Mouse (Mus musculus): Measurements from ENCODE around the gene Oasl1. TPM values are rescaled to one million over a fixed set of nuclear protein-coding genes. Genes with fewer than 3 reads are reported as not detected.

Oasl1 gene
- total and polyA plus RNA-seq, 2 experiments = 5.8 to 16.8 TPM

DNA sequence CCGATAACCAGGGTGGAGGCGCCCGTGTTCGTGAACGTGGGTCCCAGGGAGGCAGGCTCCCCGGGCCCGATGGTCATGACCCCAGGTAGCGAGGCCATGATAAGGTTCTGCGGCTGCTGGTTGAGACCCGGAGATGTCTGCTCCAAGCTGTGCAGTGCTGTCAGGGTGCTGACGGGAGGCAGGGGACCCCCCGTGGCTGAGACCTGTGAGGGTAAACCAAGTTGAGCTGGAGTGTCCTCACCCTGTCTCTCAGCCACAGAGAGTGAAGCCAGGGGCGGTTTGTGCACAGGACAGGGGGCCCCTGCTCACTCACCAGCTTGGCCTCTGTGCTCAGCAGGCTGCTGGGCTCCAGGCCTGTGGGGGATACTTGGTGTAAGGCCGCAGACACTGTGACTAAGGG, 30.3 kb downstream of the Oasl1 start:
- WGBS = 91% methylated on average over 14 of the region's 14 CpGs
- H3K4me1 ChIP-seq (ENCODE audit: control insufficient read depth, insufficient read depth, low read length) = peaks cover 14% of the 10 kb centered on the region
- TF ChIP-seq CTCF (IDR thresholded peaks at IDR 0.05; ENCODE audit: low read depth, low read length) = no peak
- no peak for TF ChIP-seq POLR2A (IDR thresholded peaks at IDR 0.05; ENCODE audit: extremely low read depth, insufficient read depth, low read length)

GRCm38 (mm10) chr5:114958069-114958468, 35.0 kb downstream of the Oasl1 start:
- no peak overlapping the region for H3K27ac ChIP-seq (replicated peaks; ENCODE audit: insufficient read depth, low read depth, low read length)
- no peaks in the 10 kb centered on the region for H3K4me1 ChIP-seq (ENCODE audit: control insufficient read depth, insufficient read depth, low read length)
- WGBS = 91% methylated on average over 5 of the region's 5 CpGs
- no peak overlapping the region for H3K4me3 ChIP-seq (ENCODE audit: insufficient read depth, low read depth, low read length)
- peaks cover 26% of the 10 kb centered on the region for H3K36me3 ChIP-seq (ENCODE audit: control insufficient read depth, insufficient read depth, low read length)
- H3K79me2 ChIP-seq (ENCODE audit: control insufficient read depth, insufficient read depth, low read length) = peaks cover 5% of the 10 kb centered on the region; the same call in 1 of the 2 replicates
- no peak for DNase-seq (ENCODE audit: extremely low read depth, low read depth, low spot score)
- H3K9ac ChIP-seq (ENCODE audit: low read depth, low read length) = no peak overlapping the region
- TF ChIP-seq POLR2A (IDR thresholded peaks at IDR 0.05; ENCODE audit: extremely low read depth, insufficient read depth, low read length) (no peak), CTCF (IDR thresholded peaks at IDR 0.05; ENCODE audit: low read depth, low read length) (no peak)
- no peaks in the 10 kb centered on the region for H3K27me3 ChIP-seq (ENCODE audit: control insufficient read depth, insufficient read depth, low read length)

More for the DNA sequence above, 30.3 kb downstream of the Oasl1 start:
- no peak overlapping the region for H3K9ac ChIP-seq (ENCODE audit: low read depth, low read length)
- no peak overlapping the region for H3K27ac ChIP-seq (replicated peaks; ENCODE audit: insufficient read depth, low read depth, low read length)
- H3K36me3 ChIP-seq (ENCODE audit: control insufficient read depth, insufficient read depth, low read length) = peaks cover 20% of the 10 kb centered on the region
- H3K27me3 ChIP-seq (ENCODE audit: control insufficient read depth, insufficient read depth, low read length) = no peaks in the 10 kb centered on the region
- H3K79me2 ChIP-seq (ENCODE audit: control insufficient read depth, insufficient read depth, low read length) = no peaks in the 10 kb centered on the region
- DNase-seq (ENCODE audit: extremely low read depth, low read depth, low spot score) = no peak
- H3K4me3 ChIP-seq (ENCODE audit: insufficient read depth, low read depth, low read length) = no peak overlapping the region

- H3K4me1 ChIP-seq (ENCODE audit: control insufficient read depth, insufficient read depth, low read length) = peaks cover 13% of the 10 kb centered on the region
- TF ChIP-seq CTCF (IDR thresholded peaks at IDR 0.05; ENCODE audit: low read depth, low read length) = no peak
- no peak for TF ChIP-seq POLR2A (IDR thresholded peaks at IDR 0.05; ENCODE audit: extremely low read depth, insufficient read depth, low read length)
- peaks cover 17% of the 10 kb centered on the region for H3K36me3 ChIP-seq (ENCODE audit: control insufficient read depth, insufficient read depth, low read length)
- H3K4me3 ChIP-seq (ENCODE audit: insufficient read depth, low read depth, low read length) = no peak overlapping the region
- no peak overlapping the region for H3K27ac ChIP-seq (replicated peaks; ENCODE audit: insufficient read depth, low read depth, low read length)
- H3K9ac ChIP-seq (ENCODE audit: low read depth, low read length) = no peak overlapping the region
- peaks cover 14% of the 10 kb centered on the region; the same call in 1 of the 2 replicates for H3K79me2 ChIP-seq (ENCODE audit: control insufficient read depth, insufficient read depth, low read length)
- WGBS = 81% methylated on average over 4 of the region's 4 CpGs
- DNase-seq (ENCODE audit: extremely low read depth, low read depth, low spot score) = no peak
- H3K27me3 ChIP-seq (ENCODE audit: control insufficient read depth, insufficient read depth, low read length) = no peaks in the 10 kb centered on the region
These were observed 38.7 kb downstream of the Oasl1 start for GRCm38 (mm10) chr5:114961590-114962360.

GRCm38 (mm10) chr5:114964315-114964966, 41.4 kb downstream of the Oasl1 start:
- H3K79me2 ChIP-seq (ENCODE audit: control insufficient read depth, insufficient read depth, low read length) = peaks cover 23% of the 10 kb centered on the region; the same call in 1 of the 2 replicates
- DNase-seq (ENCODE audit: extremely low read depth, low read depth, low spot score) = peak; percentile 83
- WGBS = 15% methylated on average over 7 of the region's 7 CpGs
- peak overlapping the region; percentile 1; the same call in 1 of the 2 replicates for H3K4me3 ChIP-seq (ENCODE audit: insufficient read depth, low read depth, low read length)
- H3K27me3 ChIP-seq (ENCODE audit: control insufficient read depth, insufficient read depth, low read length) = no peaks in the 10 kb centered on the region
- H3K36me3 ChIP-seq (ENCODE audit: control insufficient read depth, insufficient read depth, low read length) = 0 out of 2 replicates have a peak, but pooled peaks cover 4% of the 10 kb centered on the region
- peak overlapping the region; percentile 97 for H3K27ac ChIP-seq (replicated peaks; ENCODE audit: insufficient read depth, low read depth, low read length)
- peak overlapping the region; percentile 56 for H3K9ac ChIP-seq (ENCODE audit: low read depth, low read length)
- peaks cover 26% of the 10 kb centered on the region for H3K4me1 ChIP-seq (ENCODE audit: control insufficient read depth, insufficient read depth, low read length)
- no peak for TF ChIP-seq CTCF (IDR thresholded peaks at IDR 0.05; ENCODE audit: low read depth, low read length)
- TF ChIP-seq POLR2A (IDR thresholded peaks at IDR 0.05; ENCODE audit: extremely low read depth, insufficient read depth, low read length) = no peak

DNA sequence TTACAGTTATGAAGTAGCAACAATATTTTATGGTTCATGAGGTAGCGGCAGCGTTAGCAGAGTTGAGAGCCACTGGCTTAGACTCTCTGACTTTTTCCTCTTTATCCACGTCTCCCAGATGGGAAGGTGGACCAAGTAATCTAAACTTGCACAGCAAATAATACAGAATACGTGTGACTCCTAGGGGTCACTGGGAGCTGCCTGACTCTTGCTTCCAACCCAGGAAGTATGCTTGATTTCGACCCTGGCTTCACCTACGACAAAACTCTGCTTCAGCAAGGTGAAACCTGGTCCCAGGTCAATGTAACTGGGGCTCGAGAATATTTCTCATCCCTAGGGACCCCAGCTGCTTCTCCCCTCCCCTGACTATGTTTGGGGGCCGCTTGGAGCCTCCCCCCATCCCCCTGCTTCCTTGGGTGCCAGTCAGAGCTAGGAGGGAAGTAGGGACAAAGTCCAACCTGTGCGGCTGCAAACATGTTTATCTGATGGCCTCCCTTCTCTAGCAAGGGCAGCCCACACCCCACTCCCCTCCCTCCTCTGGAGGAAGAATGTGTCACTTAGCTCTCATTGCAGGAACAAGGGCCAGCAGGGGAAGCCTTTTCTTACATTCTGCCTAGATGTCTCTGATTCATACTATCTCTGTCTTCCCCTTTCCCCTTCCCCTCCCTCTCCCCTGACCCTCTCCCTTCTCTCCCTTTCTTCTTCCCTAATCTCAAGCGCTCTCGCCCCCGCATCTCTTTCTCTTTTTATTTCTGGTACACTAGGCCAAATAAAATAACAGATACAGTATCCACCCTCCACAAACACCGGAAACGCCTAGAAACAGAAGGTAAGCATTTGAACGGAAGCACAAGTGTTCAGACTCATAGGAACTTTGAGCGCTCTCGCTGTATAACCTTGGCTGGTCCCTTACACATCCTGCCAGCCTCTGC, 42.2 kb downstream of the Oasl1 start:
- 13% methylated on average over 17 of the region's 17 CpGs for WGBS

More for the DNA sequence above, 42.2 kb downstream of the Oasl1 start:
- Histone ChIP-seq H3K79me2 (ENCODE audit: control insufficient read depth, insufficient read depth, low read length) (peaks cover 28% of the 10 kb centered on the region; the same call in 1 of the 2 replicates), H3K4me3 (ENCODE audit: insufficient read depth, low read depth, low read length) (peak overlapping the region; percentile 16), H3K36me3 (ENCODE audit: control insufficient read depth, insufficient read depth, low read length) (0 out of 2 replicates have a peak, but pooled peaks cover 3% of the 10 kb centered on the region), H3K27ac (replicated peaks; ENCODE audit: insufficient read depth, low read depth, low read length) (peak overlapping the region; percentile 97), H3K9ac (ENCODE audit: low read depth, low read length) (peak overlapping the region; percentile 56), H3K27me3 (ENCODE audit: control insufficient read depth, insufficient read depth, low read length) (no peaks in the 10 kb centered on the region), H3K4me1 (ENCODE audit: control insufficient read depth, insufficient read depth, low read length) (peaks cover 26% of the 10 kb centered on the region)
- DNase-seq (ENCODE audit: extremely low read depth, low read depth, low spot score) = peak; percentile 87
- TF ChIP-seq POLR2A (IDR thresholded peaks at IDR 0.05; ENCODE audit: extremely low read depth, insufficient read depth, low read length) = no peak
- no peak for TF ChIP-seq CTCF (IDR thresholded peaks at IDR 0.05; ENCODE audit: low read depth, low read length)

Measured in liver, adult 2 months (tissue).